Mouse (Mus musculus) CD4-positive naive resting alpha-beta T cell, adult 76 days (primary cell): ENCODE results near the gene Tmem45a2. TPM values are rescaled to one million over a fixed set of nuclear protein-coding genes. Genes with fewer than 3 reads are reported as not detected.

Experiments
- total RNA-seq: library from RNA; stranded (reverse); gene quantifications from one replicate; pipeline ENCODE4 v1.2.4, GENCODE M21; 2023

The Tmem45a2 gene
- total RNA-seq = not detected

DNA sequence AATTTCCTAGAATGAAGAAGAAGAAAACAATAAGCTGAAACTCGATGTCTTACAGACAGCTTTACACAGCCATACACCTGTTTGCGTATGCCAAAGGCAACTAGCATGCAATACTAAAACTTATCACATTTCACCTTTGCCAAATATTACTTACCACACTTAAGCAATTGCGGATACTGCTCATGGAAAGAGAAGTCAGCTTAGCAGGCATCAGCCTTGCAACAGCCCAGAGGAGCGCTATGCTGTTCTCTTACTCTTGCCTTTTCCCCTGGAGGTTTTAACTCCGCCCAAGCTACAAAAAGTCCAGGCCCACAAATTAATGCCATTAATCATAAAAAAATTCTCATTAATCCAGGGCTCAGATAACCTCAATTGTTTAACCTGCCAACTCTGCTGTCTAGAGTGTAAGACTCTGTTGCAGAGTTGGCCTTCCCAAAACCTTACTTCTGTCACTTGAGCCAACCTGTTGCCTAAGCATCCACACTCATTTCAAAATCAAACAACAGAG, at the start of gene Tmem45a2:
TSS of gene Tmem45a2 (minus strand) at position 241 of the 508 bp plus-strand sequence.

Other genes with a start within 250 kb of the Tmem45a2 start
- gene Tmem45a, start 185.2 kb downstream of the Tmem45a2 start, total RNA-seq = not detected
- not detected for gene Lnp1, start 143.3 kb downstream of the Tmem45a2 start, total RNA-seq
- 27.2 TPM for gene Tomm70a, start 50.3 kb upstream of the Tmem45a2 start, total RNA-seq
- 27.9 TPM for gene Nit2, start 96.0 kb upstream of the Tmem45a2 start, total RNA-seq
- 61.1 TPM for gene Tbc1d23, start 160.1 kb upstream of the Tmem45a2 start, total RNA-seq
- gene Tmem30c, start 221.5 kb upstream of the Tmem45a2 start, total RNA-seq = 0.44 TPM